Mouse (Mus musculus) left cerebral cortex, adult 11 months (tissue): ENCODE results near the gene Fsip1.
A peak's percentile ranks its signal among the peaks of the same experiment; 100 is the strongest.

ENCODE experiments used
- DNase-seq: peaks from one replicate; pipeline ENCODE4 v3.0.0; 2022; ENCODE audit warnings: low spot score

The Fsip1 gene

GRCm38 (mm10) chr2:118254516-118254915, 2.2 kb downstream of the Fsip1 start:
- DNase-seq, result no peak

DNA sequence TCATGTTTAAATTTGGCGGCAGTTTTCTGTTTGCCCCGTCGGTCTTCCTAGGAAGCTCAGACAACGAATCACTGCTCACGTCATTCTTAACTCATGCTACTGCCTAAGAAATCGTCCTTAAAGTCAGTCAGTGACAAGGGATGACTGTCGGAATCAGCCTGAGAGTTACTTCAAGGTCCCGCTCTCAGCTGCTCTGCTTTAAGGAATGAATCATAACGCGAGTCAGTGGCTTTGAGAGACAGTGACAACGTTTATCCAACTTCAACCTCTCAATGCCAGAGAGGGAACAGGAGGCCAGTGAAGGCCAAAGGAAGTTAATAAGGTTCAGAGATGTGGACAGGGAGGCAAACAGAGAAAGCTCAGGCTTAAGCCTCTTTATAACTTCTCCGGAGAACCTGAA, 7.8 kb downstream of the Fsip1 start:
- DNase-seq, result no peak

- DNase-seq, result no peak
These were observed 8.8 kb downstream of the Fsip1 start for GRCm38 (mm10) chr2:118248016-118248415.

- DNase-seq, result no peak
These were observed 10.9 kb downstream of the Fsip1 start for GRCm38 (mm10) chr2:118245914-118246313.

GRCm38 (mm10) chr2:118236196-118236595, 20.6 kb downstream of the Fsip1 start:
- no peak for DNase-seq

DNA sequence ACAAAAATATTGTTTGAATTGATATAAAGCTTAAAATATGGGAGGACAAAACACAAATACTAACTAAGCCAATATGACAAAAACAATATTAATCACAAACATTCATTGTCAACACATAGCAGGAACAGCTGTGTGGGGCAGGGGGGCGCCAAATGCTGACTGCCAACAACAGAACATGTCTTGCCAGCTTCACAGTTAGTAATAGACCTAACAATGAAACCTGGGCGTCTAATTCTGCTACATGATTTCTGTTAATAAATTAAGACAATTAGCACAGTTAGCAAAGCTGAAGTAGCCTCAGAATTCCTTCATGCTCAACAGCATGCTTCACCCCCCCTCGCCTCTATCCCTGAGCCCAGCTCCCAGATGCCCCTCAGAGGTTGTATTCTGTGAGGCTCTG, 21.2 kb downstream of the Fsip1 start:
- DNase-seq, result no peak

DNA sequence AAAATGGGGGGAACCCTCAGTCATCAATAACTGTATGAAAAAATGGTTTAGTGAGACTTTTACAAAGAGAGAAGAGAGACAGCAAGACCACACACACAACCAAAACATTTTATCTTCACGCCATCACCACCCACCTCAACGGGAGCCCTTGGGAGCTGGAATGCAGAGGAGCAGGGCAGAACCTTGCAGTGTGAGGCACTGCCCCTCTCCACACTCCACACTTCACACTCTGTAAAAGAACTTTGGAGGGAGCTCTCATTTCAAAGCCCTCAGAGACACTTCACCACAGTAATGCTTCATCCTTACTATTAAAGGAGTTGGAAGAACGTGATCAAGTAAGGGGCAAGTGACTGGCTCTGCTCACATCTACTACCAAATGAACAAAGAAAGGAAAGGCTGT, 26.2 kb downstream of the Fsip1 start:
- DNase-seq, result no peak

GRCm38 (mm10) chr2:118228486-118229079, 28.2 kb downstream of the Fsip1 start:
- DNase-seq, result no peak

- no peak for DNase-seq
These were observed 31.3 kb downstream of the Fsip1 start for GRCm38 (mm10) chr2:118225316-118226041.

GRCm38 (mm10) chr2:118217993-118218595, 38.7 kb downstream of the Fsip1 start:
- no peak for DNase-seq

GRCm38 (mm10) chr2:118209712-118210111, 47.1 kb downstream of the Fsip1 start:
- DNase-seq, result no peak

- DNase-seq, result no peak
These were observed 48.1 kb downstream of the Fsip1 start for GRCm38 (mm10) chr2:118208651-118209050.

DNA sequence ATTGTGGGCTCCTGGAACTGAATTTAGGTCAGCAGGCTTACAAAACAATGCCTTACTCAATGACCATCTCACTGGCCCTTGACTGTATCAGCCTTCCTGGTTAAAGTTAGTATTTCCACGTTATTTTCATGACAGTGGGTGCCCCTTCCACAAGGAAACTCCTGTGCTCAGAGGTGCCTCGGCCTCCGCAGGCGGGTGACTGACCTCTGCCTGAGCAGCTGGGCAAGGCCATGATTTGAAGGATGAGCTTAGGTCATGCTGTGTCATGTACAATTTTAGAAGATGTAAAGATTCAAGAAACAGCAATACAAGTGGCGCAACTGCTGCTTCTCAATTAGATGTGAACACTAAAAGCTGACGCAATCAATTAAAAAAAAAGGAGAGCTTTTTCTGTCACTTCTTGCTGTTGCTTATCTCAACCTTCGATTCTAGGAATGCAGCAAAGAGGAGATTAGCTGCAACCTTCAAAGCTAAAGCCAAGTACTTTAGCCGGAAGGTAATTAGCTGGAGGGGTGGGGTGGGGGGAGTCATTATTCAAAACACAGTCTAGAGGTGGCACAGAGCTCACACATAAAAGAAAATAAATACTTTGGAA, 50.7 kb downstream of the Fsip1 start:
- DNase-seq, result no peak

DNA sequence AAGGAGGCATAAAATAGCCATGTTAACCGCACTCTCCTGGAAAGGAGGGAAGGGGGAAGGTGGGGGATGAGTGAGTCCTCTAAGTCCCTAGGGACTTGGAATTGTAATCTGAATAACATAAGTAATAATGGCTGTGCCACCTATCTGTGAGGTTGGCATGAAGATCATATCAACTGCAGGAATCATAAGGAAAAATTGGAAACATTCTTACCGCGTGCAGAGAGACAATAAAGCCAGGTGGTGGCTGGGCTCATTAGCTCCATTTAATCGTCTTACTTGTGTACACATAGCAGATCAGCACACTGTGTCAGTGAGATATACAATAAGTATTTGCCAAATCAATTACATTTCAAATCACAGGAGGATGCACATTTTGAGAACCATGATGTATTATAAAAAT, 52.1 kb downstream of the Fsip1 start:
- no peak for DNase-seq

DNA sequence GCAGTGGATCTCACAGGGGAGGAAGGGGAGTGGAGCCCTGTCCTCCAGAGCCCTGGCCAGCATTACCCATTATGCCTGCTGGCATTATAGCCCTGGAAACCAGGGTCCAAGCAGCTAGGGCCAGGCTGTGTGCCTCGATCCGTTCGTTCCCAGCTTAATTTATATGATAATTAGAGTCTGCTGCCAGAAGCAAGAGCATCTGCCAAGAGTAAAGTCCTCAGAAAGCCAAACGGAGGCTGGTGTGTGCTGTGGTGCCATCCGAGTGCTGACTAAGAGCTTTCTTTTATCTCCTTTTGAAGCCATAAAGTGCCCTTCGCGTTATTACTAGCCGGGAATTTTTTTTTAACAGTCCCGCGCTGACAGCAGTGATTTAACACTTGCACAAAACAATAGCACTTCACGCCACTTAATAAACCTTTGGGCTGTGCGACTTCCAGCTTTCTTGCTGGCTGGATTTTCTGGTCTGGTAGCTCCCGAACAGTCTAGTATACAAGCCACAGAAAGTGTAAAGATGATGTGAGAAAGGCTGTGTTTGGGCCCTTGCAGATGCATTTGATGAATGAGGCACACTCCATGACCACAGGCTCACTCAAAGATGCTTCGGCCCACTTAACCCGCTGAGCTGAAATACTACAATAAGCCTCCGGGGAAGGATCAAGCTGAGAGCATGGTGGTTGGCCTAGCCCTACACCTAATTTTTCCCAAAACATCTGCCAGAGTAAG, 52.9 kb downstream of the Fsip1 start:
- DNase-seq, result peak; percentile 22

- DNase-seq, result no peak
These were observed 53.8 kb downstream of the Fsip1 start for GRCm38 (mm10) chr2:118202934-118203333.

DNA sequence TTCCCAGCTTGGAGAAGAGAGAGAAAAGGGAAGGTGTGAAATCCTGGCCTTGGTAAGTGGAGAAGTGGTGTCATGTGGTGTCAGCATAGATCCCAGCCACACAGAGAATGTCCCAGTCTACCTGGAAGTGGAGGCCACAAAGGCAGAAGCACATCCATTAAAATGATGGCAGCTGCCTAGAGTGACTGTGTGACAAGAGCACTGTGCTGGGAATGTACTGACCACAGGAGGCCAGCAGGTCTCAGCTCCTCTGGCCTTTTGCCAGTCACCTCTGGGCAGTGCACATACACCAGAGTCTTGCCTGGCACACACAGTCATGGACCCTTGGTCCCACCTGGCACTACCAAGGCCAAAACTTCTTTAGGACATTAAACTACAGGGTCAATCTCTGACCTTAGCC, 54.8 kb downstream of the Fsip1 start:
- no peak for DNase-seq

DNA sequence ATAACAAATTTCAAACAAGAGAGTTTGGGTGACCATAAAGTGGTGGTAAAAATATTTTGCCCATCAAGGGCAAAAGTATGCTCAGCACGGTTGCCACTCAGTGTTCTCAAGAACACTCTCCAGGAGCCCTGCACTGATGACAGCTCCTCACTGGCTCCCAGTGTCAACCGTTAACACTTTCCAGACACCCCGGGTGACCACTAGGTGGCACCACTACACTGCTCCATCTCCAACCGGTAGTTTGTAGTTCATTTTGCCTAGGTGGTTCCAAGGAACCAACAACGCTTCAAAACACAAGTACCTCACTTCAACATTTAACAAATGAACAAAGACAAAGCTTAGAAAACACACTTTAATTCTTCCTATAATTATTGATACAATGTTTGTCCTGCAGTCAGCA, 56.9 kb downstream of the Fsip1 start:
- DNase-seq, result peak; percentile 43

- no peak for DNase-seq
These were observed 59.8 kb downstream of the Fsip1 start for GRCm38 (mm10) chr2:118196966-118197365.

GRCm38 (mm10) chr2:118182136-118182535, 74.6 kb downstream of the Fsip1 start:
- no peak for DNase-seq

GRCm38 (mm10) chr2:118179873-118180585, 76.7 kb downstream of the Fsip1 start:
- DNase-seq, result no peak

DNA sequence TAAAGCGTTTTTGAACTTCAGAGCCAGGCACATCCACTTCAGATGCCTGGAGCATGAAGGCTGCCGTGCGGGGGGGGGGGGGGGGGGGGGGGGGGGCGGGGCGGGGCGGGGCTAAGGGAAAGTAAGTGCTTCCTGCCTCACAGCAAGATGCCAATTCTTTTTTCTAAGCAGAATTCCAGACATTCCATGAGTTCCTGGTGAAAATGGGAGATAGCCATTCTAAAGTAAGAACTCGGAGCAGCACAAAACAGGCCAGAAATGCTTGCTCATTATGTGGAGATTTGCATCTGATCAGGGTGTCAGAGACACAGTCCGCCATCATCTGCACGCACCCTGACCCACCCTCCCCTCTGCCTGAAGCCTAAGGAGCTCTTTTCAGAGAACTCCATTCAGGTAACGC, 77.3 kb downstream of the Fsip1 start:
- DNase-seq, result no peak
